Mouse (Mus musculus): Measurements from ENCODE around the gene Bptf. TPM values are rescaled to one million over a fixed set of nuclear protein-coding genes. Genes with fewer than 3 reads are reported as not detected.
A peak's percentile ranks its signal among the peaks of the same experiment; 100 is the strongest.
"Not testable (repeated sequence)": the region's sequence is repeated elsewhere in the genome, so short reads cannot be mapped to it uniquely, and the experiment has no call there.

Gene Bptf
- total RNA-seq, 2 experiments from 2014 or later = 56.4 to 71.3 TPM

DNA sequence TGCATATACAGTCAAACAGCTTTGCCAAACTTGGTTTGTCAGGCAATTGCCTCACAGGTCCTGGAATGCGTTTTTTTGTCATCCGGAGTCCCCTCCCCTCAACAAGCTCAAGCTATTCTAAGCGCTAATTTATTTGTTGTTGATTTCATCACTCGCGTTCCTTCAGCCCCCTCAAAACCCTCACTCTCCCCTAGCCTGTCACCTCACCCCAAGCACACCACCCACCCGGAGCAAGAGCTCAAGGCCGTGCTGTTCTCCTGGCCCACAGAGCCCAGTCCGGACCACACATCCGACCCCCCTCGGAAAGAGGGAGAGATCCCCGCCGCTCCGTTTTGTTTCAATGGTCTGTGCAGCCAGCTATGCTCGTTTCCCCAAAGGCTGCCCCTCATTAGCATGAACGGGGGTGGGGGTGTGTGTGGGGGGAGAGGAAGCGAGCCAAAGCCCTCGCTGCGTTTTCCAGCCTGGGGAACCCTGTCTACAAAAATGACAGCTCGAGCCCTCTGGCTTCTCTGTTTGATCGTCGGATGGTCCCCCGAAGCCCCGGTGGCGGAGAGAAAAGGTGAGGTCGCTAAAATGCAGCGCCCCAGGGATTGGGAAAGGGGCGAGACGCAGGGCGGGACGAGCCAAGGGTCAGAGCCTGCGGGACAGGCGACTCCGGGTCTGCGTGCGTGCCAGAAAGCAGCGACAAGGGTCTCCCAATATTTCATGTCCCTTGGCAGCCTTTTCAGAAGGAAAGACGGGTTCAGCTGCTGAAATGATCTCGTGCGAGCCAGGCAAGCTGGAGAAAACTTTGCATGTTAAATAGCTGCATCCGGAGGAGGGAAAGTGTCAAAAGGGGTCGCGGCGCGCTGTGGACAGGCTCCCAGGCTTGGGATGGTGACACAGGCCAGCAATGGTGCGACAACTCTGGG lies 106.3 kb downstream of the Bptf start, which contains the start of gene 1810010H24Rik:
1810010H24Rik (plus strand) TSS at position 271 of the 911 bp plus-strand sequence.
- no peak for DNase-seq (ENCODE audit: low spot score in 2 of 2)
- intact Hi-C loops (cut with DNase I) = no loop called here

DNA sequence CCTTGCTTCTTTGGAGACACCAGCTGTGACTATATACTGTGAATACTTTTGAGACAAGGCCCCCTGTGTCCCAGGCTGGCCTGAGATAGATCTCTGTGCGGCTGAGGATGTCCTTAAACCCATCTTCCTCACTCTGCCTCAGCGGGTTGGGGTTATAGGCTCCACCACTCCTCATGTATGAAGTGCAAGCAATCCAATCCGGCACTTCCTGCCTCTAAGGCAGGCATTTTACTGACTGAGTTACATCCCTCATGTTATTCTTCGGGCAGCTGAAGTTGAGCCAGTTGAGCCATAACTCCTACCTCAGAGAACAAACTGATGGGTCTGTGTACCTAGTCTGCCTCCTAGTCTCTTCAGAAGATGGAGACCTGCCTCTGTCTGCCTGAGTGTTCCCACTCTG lies 107.5 kb downstream of the Bptf start:
- DNase-seq (ENCODE audit: low spot score in 2 of 2) = no peak
- intact Hi-C loops (cut with DNase I) = no loop called here

DNA sequence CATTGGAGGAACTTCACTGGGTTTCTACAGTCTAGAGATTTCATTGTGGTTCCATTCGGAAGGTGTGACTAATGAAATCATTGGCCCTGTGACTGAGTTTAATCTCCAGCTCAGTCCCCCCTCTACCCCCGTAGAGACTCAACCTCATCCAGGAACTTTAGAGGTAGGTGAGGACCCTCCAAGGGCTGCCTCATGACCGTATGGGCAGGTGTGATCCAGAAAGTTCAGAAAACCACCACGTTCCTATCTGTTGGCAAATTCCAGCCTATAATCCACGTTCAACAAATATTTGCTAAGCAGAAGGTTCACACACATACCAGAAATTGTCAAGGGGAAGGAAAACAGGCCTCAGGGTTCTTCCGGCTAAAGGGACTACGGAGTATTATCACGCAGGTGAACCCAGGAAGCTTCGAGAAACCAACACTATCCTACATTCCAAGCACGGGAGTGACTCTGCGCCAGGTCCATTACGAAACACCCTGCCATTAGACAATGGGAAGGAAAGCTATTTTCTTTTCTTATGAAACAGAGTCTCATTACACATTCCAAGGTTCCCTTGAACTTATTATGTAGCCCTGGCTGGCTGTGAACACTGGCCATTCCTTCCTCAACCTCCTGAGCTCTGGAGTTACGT lies 109.8 kb downstream of the Bptf start:
- no peak for DNase-seq (ENCODE audit: low spot score in 2 of 2)
- intact Hi-C loops (cut with DNase I) = no loop called here

DNA sequence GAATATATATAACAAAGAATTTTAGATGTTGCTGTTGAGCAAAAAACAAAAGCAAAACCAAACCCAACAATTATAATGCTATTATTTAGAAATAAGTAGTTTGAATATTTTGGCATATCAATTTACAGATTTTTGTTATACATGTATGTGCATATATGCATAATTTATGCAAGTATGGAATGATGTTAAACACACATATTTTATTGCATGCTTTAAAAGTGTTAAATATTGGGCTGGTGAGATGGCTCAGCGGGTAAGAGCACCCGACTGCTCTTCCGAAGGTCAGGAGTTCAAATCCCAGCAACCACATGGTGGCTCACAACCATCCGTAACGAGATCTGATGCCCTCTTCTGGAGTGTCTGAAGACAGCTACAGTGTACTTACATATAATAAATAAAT lies 112.2 kb downstream of the Bptf start:
- DNase-seq (ENCODE audit: low spot score in 2 of 2); intact Hi-C loops (cut with DNase I): not testable (repeated sequence)

DNA sequence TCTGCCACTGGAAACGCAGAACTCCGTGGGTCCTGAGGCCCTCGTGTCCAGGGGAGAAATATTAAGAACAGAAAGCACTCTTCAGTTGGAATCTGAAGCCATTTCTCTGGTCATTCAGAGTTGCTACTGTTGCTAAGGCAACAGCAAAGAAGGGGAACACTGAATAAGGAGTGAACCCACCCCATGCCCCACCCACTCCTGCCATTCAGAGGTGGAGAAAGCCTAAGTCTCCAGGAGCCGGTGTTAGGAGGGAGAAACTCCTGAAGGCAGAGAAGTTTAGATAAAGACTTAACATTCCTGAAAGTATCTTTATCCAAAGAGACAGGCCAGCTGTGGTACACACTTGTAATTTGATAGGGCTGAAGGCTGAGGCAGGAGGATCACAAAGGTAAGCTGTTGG lies 112.6 kb downstream of the Bptf start:
- intact Hi-C loops (cut with DNase I) = no loop called here
- DNase-seq (ENCODE audit: low spot score in 2 of 2) = no peak

DNA sequence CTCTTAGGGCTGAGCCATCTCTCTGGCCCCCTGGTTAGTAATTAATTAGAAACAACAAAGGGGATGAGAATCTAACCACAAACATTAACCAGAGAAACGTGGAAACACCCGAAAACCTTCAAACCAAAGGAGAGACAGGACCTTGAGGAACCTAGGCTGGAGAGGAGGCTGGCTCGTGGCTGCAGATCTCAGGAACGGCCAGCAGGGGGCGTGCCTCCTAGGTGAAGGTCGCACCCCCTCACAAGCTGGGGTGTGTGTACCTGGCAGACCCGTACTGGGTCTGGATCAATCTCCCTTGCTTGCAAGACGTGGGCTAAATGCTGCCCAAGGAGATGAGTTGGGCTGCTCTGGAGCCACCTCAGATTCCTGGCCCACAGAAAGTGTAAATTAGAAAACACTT lies 113.3 kb downstream of the Bptf start:
- DNase-seq (ENCODE audit: low spot score in 2 of 2) = no peak
- intact Hi-C loops (cut with DNase I) = no loop called here

DNA sequence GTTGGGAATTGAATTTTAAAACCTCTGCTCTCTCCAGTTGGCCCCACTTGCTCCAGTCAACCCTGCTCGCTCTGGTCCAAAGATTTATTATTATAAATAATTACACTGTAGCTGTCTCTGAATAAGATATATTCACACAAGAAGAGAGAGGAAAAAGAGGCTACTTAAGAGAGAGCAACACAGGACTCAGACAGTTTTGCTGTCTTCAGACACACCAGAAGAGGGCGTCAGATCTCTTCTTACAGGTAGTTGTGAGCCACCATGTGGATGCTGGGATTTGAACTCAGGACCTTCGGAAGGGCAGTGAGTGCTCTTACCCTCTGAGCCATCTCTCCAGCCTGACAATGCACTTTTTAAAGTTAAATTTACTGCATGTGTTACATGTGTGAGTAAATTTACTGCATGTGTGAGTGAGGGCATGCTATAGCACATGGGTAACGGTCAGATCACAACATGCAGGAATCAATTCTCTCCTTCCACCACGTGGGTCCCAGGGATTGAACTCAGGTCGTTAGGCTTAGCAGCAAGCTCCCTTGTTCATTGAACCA lies 114.5 kb downstream of the Bptf start:
- intact Hi-C loops (cut with DNase I) = no loop called here
- no peak for DNase-seq (ENCODE audit: low spot score in 2 of 2)

DNA sequence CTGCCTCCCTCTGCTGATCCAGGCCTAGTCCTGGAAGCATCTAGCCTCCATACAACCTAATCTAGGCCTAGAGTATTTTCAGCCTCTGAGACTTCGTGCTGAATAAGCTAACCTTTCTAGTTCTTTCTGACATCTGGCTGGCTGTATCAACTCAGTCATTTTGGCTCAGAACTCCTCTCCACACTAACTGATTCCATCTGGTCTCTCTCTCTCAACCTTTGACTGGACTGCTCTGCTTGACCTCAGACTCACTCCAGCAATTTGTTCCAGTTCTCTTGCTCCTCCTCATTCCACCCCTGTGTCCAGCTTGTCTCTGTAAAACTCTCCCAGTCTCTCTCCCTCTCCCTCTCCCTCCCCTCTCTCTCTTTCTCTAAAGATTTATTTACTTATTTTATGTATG lies 115.0 kb downstream of the Bptf start:
- no peak for DNase-seq (ENCODE audit: low spot score in 2 of 2)
- intact Hi-C loops (cut with DNase I) = no loop called here

DNA sequence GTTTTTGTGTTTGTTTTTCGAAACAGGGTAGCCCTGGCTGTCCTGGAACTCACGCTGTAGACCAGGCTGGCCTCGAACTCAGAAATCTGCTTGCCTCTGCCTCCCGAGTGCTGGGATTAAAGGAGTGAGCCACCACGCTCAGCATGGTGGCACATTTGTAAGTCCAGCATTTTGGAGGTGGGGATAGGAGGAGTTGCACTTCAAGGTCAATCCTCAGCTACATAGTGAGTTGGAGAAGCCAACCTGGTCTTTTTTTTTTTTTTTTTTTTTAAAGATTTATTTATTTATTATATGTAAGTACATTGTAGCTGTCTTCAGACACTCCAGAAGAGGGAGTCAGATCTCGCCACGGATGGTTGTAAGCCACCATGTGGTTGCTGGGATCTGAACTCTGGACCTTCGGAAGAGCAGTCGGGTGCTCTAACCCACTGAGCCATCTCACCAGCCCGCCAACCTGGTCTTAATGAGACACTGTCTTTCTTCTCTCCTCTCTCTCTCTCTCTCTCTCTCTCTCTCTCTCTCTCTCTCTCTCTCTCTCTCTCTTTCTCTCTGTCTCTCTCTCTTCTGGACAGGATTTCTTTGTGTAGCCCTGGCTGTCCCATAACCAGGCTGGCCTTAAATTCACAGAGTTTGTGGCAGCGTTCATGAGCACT lies 116.3 kb downstream of the Bptf start:
- DNase-seq (ENCODE audit: low spot score in 2 of 2); intact Hi-C loops (cut with DNase I): not testable (repeated sequence)

DNA sequence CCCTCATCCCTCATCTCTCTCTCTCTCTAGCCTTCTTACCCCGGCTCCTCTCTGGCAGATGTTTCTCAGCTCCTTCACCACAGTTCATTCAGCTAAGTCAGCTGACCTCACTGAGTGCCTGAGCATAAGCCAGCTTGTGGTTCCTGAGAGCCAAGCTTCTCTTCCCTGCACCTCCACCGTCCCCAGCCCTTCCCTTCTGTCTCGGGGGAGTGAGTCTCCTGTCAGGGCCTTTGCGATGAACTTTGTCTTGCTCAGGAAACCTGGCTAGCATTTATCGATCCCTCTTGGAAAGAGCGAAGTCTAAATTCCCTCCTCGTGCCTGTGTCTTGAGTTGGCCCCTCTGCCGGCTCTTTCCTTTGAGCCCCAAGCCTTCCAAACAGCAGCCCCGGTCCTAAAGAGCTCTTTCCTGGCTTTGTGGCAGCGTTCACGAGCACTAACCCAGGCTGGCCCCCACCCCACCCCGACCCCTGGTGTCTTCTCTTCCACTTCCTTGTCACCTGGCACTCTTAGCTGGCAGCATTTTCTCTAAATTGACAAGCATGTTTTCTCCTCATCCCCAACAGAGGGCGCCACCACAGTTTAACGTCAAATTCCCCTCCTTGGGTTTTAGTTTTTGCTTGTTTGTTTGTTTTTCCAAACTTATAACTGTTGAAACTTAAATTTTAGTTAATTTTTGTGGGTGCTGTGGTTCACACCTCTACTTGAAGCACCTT lies 117.2 kb downstream of the Bptf start:
- no peak for DNase-seq (ENCODE audit: low spot score in 2 of 2)
- intact Hi-C loops (cut with DNase I) = no loop called here

DNA sequence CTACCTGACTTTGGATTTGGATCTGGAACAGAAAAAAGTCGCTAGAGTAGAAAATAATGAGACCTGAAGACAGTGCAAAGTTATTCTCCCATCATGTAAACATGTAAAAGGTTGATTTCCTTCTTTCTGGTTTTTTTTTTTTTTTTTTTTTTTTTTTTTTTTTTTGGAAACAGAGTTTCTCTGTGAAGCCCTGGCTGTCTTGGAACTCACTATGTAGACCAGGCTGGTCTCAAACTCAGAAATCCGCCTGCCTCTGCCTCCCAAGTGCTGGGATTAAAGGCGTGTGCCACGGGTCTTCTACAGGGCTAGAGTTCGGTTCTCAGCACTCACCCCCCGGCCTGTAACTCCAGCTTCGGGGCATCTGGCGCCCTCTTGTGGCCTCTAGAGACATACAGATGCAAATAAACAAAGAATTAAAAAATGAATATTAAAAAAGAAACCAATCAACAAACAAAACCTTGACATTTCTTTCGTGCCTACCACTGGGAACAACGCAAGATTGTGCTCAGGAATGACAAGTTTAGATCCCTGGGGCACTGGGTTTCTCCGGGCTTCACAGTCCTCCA lies 117.8 kb downstream of the Bptf start:
- intact Hi-C loops (cut with DNase I) = no loop called here
- DNase-seq (ENCODE audit: low spot score in 2 of 2) = no peak

DNA sequence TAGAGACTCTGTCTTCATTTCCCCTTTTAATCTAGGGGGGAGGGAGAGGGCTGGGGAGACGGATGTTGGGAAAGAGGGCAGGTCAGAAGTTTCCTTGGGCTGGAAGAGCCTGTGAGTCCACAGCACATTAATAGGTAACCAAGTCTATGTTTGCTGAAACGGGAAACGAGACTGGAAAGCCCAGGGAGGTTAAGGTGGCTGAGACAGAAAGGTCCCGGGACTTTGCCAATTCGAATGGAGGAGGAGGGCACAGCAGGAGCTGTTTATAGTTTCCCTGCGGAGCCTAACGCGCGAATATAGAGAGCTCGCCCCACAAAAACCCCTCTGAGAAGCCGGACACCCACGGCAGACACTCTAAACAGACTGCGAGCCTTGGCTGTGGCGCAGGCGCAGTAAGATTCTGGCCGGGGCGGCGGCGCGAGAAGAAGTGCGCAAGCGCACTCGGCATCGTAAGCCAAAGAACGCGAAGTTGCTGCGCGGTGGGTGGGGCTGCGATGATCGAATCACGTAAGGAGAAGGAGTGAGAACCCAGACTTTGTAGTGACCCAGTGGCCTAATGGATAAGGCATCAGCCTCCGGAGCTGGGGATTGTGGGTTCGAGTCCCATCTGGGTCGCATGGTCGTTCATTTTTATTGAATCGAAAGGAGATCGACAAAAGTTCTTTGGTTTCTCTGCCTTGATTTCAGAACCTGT lies 119.5 kb downstream of the Bptf start:
- peak; percentile 99 to 100 for DNase-seq (ENCODE audit: low spot score in 2 of 2)
- intact Hi-C loops (cut with DNase I) = no loop called here

DNA sequence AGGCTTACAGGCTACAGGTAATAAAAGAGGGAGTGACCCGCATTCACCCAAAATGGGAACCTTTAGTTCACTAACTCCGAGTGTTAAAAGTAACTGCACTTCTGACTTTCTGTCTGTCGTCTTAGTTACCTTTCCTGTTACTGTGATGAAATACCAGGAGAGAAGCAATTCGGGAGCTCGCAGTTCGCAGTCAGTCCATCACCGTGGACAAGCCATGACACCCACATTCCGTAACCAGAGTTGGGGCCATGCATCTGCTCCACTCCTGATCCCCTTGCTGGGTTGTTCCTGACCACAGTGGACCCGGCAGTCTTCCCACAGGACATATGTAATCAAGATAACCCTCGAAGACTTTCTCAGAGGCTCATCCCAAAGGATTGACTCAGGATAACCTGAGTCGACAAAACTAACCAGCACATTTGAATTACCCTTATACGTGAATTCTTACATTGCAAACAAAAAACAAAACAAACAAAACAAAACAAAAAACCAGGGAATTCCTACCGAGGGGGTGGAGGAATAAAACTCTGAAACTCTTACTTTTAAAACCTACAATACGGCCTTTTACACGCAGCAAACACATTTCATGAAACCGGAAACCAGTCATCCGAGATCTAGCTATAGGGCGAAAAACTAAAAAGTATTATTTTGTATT lies 120.1 kb downstream of the Bptf start:
- DNase-seq (ENCODE audit: low spot score in 2 of 2) = no peak
- intact Hi-C loops (cut with DNase I) = no loop called here

DNA sequence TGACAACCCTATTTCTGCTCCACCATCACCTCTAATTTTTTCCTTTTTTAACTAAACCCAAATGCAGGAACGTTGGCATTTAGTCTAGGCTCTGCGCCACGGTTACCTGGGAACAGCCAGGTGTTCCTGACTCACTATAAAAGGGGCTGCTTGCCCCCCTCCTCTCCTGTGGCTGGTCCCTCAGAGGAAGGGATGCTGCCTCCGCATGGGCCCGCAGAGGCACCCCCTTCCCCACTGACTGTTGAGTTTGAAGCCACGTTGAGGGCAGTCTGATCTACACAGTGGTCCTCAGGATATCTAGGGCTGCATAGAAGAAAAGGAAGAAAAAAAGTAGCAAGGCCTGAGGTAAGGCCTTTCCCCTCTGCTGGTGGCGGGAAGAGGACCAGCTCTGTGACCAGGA lies 120.8 kb downstream of the Bptf start:
- intact Hi-C loops (cut with DNase I) = no loop called here
- DNase-seq (ENCODE audit: low spot score in 2 of 2) = no peak

DNA sequence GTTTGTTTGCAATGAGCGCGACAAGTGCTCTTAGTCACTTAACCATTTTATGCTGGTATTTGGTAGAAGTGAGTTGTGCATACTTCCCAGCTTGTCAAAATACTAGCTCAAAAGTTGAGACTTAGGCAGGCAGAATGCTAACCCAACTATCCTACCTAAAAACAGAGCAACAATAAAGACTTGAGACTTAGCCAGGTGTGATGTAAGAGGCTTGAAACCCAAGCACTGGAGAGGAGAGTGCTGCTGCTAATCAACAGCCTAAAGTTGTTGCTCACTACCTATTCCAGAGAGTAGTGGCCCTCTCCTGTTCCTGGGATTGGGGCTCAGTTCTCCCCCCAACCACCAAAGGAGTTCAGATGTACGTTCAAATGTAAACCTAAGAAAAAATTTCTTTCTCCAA lies 121.5 kb downstream of the Bptf start:
- intact Hi-C loops (cut with DNase I) = no loop called here
- DNase-seq (ENCODE audit: low spot score in 2 of 2) = no peak

DNA sequence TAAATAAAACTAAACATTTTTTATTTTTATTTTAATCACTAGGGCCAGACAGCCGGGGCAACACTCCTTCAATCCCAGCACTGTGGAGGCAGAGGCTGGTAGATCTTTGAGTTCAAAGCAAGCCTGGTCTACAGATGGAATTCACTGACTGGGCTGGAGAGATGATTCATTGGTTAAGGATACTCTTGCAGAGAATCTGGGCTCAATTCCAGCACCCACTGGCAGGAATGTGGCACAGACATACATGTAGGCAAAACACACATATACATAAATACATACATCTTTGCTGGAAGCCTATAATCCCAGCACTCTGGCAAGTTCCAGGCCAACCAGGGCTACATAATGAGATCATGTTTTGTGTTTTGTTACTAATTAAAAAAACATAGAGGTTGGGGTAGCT lies 126.4 kb downstream of the Bptf start:
- DNase-seq (ENCODE audit: low spot score in 2 of 2) = no peak
- intact Hi-C loops (cut with DNase I) = no loop called here

DNA sequence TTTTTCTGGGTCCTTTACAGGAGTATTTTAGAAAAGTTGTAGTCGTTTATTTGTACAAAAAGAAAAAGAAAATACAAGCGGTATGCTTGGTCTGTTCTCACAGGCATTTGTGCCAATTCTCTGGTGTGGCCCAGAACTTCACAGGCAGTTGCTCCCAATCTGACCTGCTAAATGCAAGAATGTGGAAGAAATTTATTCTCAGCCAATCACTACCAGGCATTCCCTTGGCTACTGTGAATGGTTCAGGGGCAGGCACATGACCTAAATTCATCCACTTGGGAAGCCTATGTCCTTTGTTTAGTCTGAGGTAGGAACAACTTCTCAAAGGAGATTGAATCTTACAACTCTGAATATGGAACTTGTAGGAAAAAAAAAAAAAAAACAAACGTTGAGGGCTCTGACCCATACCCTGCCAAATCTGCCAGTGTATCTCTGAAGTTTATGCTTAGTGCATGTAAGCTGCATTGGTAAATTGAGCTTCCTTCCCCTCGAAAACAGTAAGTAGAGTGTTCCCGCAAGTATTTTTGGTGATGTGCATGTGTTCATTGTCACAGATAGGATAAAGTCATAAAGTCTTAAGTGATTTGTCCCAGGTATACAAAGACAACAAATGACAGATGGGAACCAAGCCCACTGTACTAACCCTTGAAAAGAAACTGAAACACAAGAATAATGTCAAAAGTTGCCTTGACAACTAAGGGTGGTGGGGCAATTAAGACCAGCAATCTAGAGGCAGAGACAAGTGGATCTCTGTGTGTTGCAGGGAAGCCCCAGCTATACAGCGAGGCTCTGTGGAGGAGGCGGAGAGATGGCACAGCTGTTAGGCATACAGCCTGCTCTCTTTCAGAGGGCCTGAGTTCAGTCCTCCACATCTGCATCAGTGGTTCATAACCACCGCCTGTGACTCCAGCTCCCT lies 129.9 kb downstream of the Bptf start:
- DNase-seq (ENCODE audit: low spot score in 2 of 2) = no peak
- intact Hi-C loops (cut with DNase I) = no loop called here
